Mouse (Mus musculus) lung, embryonic 16.5 days (tissue): ENCODE data around the gene Mvp. TPM values are rescaled to one million over a fixed set of nuclear protein-coding genes. Genes with fewer than 3 reads are reported as not detected.
A peak's percentile ranks its signal among the peaks of the same experiment; 100 is the strongest.

Source experiments
- ATAC-seq: fragments of 200-750 bp; cut with Nextera tagmentation; 2 replicates; pipeline ENCODE4 v1.8.0; 2017; ENCODE audit warnings: low read depth, mild to moderate bottlenecking, moderate library complexity
- H3K27ac ChIP-seq: fragments of 300-500 bp; sonication (generic); 2 replicates; pipeline ENCODE4 v1.5.1; 2014; ENCODE audit warnings: mild to moderate bottlenecking, control low read depth, low read length
- H3K27me3 ChIP-seq: fragments of 300-500 bp; sonication (generic); 2 replicates; pipeline ENCODE4 v1.6.1; 2014; ENCODE audit warnings: low read depth, low read length, mixed read lengths; ENCODE audit not compliant: control insufficient read depth, insufficient read depth
- H3K36me3 ChIP-seq: fragments of 300-500 bp; sonication (generic); 2 replicates; pipeline ENCODE4 v1.6.1; 2014; ENCODE audit warnings: low read length; ENCODE audit not compliant: control insufficient read depth, insufficient read depth
- H3K4me1 ChIP-seq: fragments of 300-500 bp; sonication (generic); replicated peaks from 2 replicates; pipeline ENCODE4 v1.6.1; 2014; ENCODE audit warnings: low read length, mixed read lengths; ENCODE audit not compliant: control insufficient read depth, insufficient read depth
- H3K4me2 ChIP-seq: fragments of 300-500 bp; sonication (generic); 2 replicates; pipeline ENCODE4 v1.6.1; 2014; ENCODE audit warnings: low read depth, low read length, control low read depth
- H3K4me3 ChIP-seq: fragments of 300-500 bp; sonication (generic); 2 replicates; pipeline ENCODE4 v1.5.1; 2014; ENCODE audit warnings: mild to moderate bottlenecking, low read length, control low read depth
- H3K9ac ChIP-seq: fragments of 300-500 bp; sonication (generic); 2 replicates; pipeline ENCODE4 v1.6.1; 2014; ENCODE audit warnings: low read length, control low read depth
- H3K9me3 ChIP-seq: fragments of 300-500 bp; sonication (generic); 2 replicates; pipeline ENCODE4 v1.6.1; 2016; ENCODE audit warnings: low read length; ENCODE audit not compliant: control insufficient read depth
- WGBS: fragments of 180-500 bp; shearing (Covaris S2); extraction: QIAGEN DNeasy Blood & Tissue Kit; methylation state at CpG from one replicate; pipeline ENCODE4 v1.1.7; 2014; 5-methylcytosine and 5-hydroxymethylcytosine counted together
- polyA plus RNA-seq: library from polyadenylated mRNA; unstranded; fragments of >200 nt; fragmentation: Nextera tagmentation; extraction: Ambion mirVana; gene quantifications from 2 replicates; pipeline ENCODE4 v1.2.1, GENCODE M21; 2015

Mvp gene
- polyA plus RNA-seq, 1 experiment from 2014 or later = 14.9 TPM

GRCm38 (mm10) chr7:126967361-126967760 lies 47.1 kb downstream of the Mvp start:
- peaks cover 10% of the 10 kb centered on the region for H3K27me3 ChIP-seq
- no peak overlapping the region for H3K4me2 ChIP-seq
- no peak overlapping the region for H3K27ac ChIP-seq
- H3K4me1 ChIP-seq = no peaks in the 10 kb centered on the region
- ATAC-seq = no peak
- no peaks in the 10 kb centered on the region for H3K36me3 ChIP-seq
- 69% methylated on average over 6 of the region's 6 CpGs for WGBS
- H3K4me3 ChIP-seq = no peak overlapping the region
- no peak overlapping the region for H3K9ac ChIP-seq
- H3K9me3 ChIP-seq = no peaks in the 10 kb centered on the region

- H3K27me3 ChIP-seq = peaks cover 10% of the 10 kb centered on the region
- ATAC-seq = no peak
- H3K27ac ChIP-seq = no peak overlapping the region
- no peak overlapping the region for H3K9ac ChIP-seq
- no peak overlapping the region for H3K4me3 ChIP-seq
- no peak overlapping the region for H3K4me2 ChIP-seq
- no peaks in the 10 kb centered on the region for H3K4me1 ChIP-seq
- no peaks in the 10 kb centered on the region for H3K9me3 ChIP-seq
- no peaks in the 10 kb centered on the region for H3K36me3 ChIP-seq
- WGBS = 39% methylated on average over 3 of the region's 3 CpGs
Measured at GRCm38 (mm10) chr7:126965568-126965967, 48.9 kb downstream of the Mvp start.

- Histone ChIP-seq H3K9ac (no peak overlapping the region), H3K27ac (no peak overlapping the region), H3K4me1 (no peaks in the 10 kb centered on the region), H3K4me3 (no peak overlapping the region), H3K36me3 (no peaks in the 10 kb centered on the region), H3K9me3 (no peaks in the 10 kb centered on the region), H3K4me2 (no peak overlapping the region), H3K27me3 (peaks cover 10% of the 10 kb centered on the region)
- ATAC-seq = 0 out of 2 replicates have a peak, but pooled peaks have one; percentile 49
- WGBS = 27% methylated on average over 19 of the region's 19 CpGs
Measured at GRCm38 (mm10) chr7:126963548-126964286, 50.7 kb downstream of the Mvp start.

- no peak overlapping the region for H3K4me3 ChIP-seq
- no peak for ATAC-seq
- H3K4me2 ChIP-seq = no peak overlapping the region
- H3K27me3 ChIP-seq = peaks cover 10% of the 10 kb centered on the region
- no peaks in the 10 kb centered on the region for H3K4me1 ChIP-seq
- 85% methylated on average over 4 of the region's 4 CpGs for WGBS
- no peak overlapping the region for H3K9ac ChIP-seq
- H3K27ac ChIP-seq = no peak overlapping the region
- H3K9me3 ChIP-seq = no peaks in the 10 kb centered on the region
- no peaks in the 10 kb centered on the region for H3K36me3 ChIP-seq
Measured at GRCm38 (mm10) chr7:126961965-126962364, 52.5 kb downstream of the Mvp start.

- Histone ChIP-seq H3K4me2 (no peak overlapping the region), H3K9me3 (no peaks in the 10 kb centered on the region), H3K27me3 (peaks cover 10% of the 10 kb centered on the region), H3K4me1 (no peaks in the 10 kb centered on the region), H3K4me3 (no peak overlapping the region), H3K9ac (no peak overlapping the region), H3K36me3 (no peaks in the 10 kb centered on the region), H3K27ac (no peak overlapping the region)
- no peak for ATAC-seq
- WGBS = 81% methylated on average over 5 of the region's 5 CpGs
Measured at GRCm38 (mm10) chr7:126961095-126961494, 53.3 kb downstream of the Mvp start.

GRCm38 (mm10) chr7:126959780-126960179 lies 54.6 kb downstream of the Mvp start:
- ATAC-seq = no peak
- Histone ChIP-seq H3K9ac (no peak overlapping the region), H3K27ac (no peak overlapping the region), H3K4me3 (no peak overlapping the region), H3K9me3 (no peaks in the 10 kb centered on the region), H3K4me2 (no peak overlapping the region), H3K4me1 (no peaks in the 10 kb centered on the region), H3K27me3 (peaks cover 10% of the 10 kb centered on the region), H3K36me3 (no peaks in the 10 kb centered on the region)
- WGBS = 46% methylated on average over 9 of the region's 9 CpGs

GRCm38 (mm10) chr7:126955125-126955524 lies 59.3 kb downstream of the Mvp start:
- H3K4me2 ChIP-seq = no peak overlapping the region
- H3K27me3 ChIP-seq = peaks cover 15% of the 10 kb centered on the region
- no peak overlapping the region for H3K9ac ChIP-seq
- H3K9me3 ChIP-seq = no peaks in the 10 kb centered on the region
- H3K27ac ChIP-seq = no peak overlapping the region
- H3K36me3 ChIP-seq = no peaks in the 10 kb centered on the region
- H3K4me3 ChIP-seq = no peak overlapping the region
- H3K4me1 ChIP-seq = no peaks in the 10 kb centered on the region
- no peak for ATAC-seq
- 63% methylated on average over 3 of the region's 3 CpGs for WGBS

GRCm38 (mm10) chr7:126952646-126953045 lies 61.8 kb downstream of the Mvp start:
- Histone ChIP-seq H3K4me2 (no peak overlapping the region), H3K4me1 (no peaks in the 10 kb centered on the region; the same call in 1 of the 2 replicates), H3K36me3 (no peaks in the 10 kb centered on the region), H3K27ac (no peak overlapping the region), H3K4me3 (no peak overlapping the region), H3K27me3 (peaks cover 18% of the 10 kb centered on the region), H3K9me3 (no peaks in the 10 kb centered on the region), H3K9ac (no peak overlapping the region)
- no peak for ATAC-seq
- WGBS = 0% methylated on average over 8 of the region's 8 CpGs

GRCm38 (mm10) chr7:126951741-126952140 lies 62.7 kb downstream of the Mvp start:
- Histone ChIP-seq H3K27ac (no peak overlapping the region), H3K9me3 (no peaks in the 10 kb centered on the region), H3K4me2 (no peak overlapping the region), H3K4me3 (no peak overlapping the region), H3K9ac (no peak overlapping the region), H3K27me3 (peaks cover 18% of the 10 kb centered on the region), H3K4me1 (no peaks in the 10 kb centered on the region; the same call in 1 of the 2 replicates), H3K36me3 (no peaks in the 10 kb centered on the region)
- WGBS = 23% methylated on average over 4 of the region's 4 CpGs
- ATAC-seq = no peak
